35 mouse cellular contexts compared by ENCODE assay signal in the genomic region with DNA sequence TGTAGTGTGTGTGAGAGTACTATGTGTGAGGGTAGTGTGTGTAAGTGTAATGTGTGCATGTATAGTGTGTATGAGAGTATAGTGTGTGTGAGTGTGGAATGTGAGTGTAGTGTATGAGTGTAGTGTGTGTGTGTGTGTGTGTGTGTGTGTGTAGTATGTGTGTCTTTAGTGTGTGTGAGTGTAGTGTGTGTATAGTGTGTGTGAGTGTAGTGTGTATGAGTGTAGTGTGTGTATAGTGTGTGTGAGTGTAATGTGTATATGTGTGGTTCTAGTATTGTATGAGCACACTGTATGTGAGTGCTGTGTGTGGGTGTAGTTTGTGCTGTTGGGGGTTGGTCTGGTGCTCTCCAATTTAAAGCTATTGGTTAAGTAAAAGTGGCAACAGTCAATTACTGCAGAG.
"Had no signal": no experiment of that assay in that cellular context is flagged by ENCODE, and none has a peak within 500 bp of the region (broad histone marks: within the 10 kb centered on the region; RNA-seq: fewer than 3 reads in every experiment).

No protein-coding gene starts in this region.

- H3K27me3 ChIP-seq: heart, embryonic 12.5 days; heart, embryonic 13.5 days; heart, embryonic 15.5 days; hindbrain, embryonic 12.5 days; hindbrain, embryonic 13.5 days; hindbrain, embryonic 15.5 days; intestine, embryonic 15.5 days; kidney, embryonic 15.5 days had no signal

- ATAC-seq: hindbrain, embryonic 16.5 days; hindbrain, postnatal 0 days; inflammation-experienced regulatory T-cells, adult 6 months; intestine, embryonic 15.5 days; intestine, embryonic 16.5 days; intestine, postnatal 0 days had no signal

- H3K4me2 ChIP-seq: heart, embryonic 11.5 days; heart, embryonic 12.5 days; heart, embryonic 13.5 days; heart, embryonic 15.5 days; hindbrain, embryonic 12.5 days; hindbrain, embryonic 13.5 days; hindbrain, embryonic 14.5 days; hindbrain, embryonic 15.5 days; intestine, embryonic 15.5 days; kidney, embryonic 15.5 days had no signal

- H3K27ac ChIP-seq: heart, embryonic 13.5 days; heart, embryonic 15.5 days; hindbrain, embryonic 10.5 days; hindbrain, embryonic 12.5 days; hindbrain, embryonic 13.5 days; hindbrain, embryonic 14.5 days; hindbrain, embryonic 15.5 days; hindbrain, postnatal 0 days; intestine, embryonic 15.5 days; kidney, embryonic 15.5 days; kidney, postnatal 0 days; layer of hippocampus, adult 2 months; left cerebral cortex, adult 2 months had no signal

- H3K9ac ChIP-seq: heart, embryonic 12.5 days; heart, embryonic 13.5 days; heart, embryonic 15.5 days; hindbrain, embryonic 12.5 days; hindbrain, embryonic 13.5 days; hindbrain, embryonic 14.5 days; hindbrain, embryonic 15.5 days; intestine, embryonic 15.5 days; kidney, embryonic 15.5 days had no signal

- H3K36me3 ChIP-seq: heart, embryonic 12.5 days; heart, embryonic 13.5 days; heart, embryonic 15.5 days; hindbrain, embryonic 10.5 days; hindbrain, embryonic 12.5 days; hindbrain, embryonic 13.5 days; hindbrain, embryonic 15.5 days; intestine, embryonic 15.5 days; kidney, embryonic 15.5 days had no signal

- H3K9me3 ChIP-seq: heart, embryonic 12.5 days; heart, embryonic 13.5 days; heart, embryonic 15.5 days; hindbrain, embryonic 10.5 days; hindbrain, embryonic 12.5 days; hindbrain, embryonic 13.5 days; hindbrain, embryonic 15.5 days; intestine, embryonic 15.5 days; kidney, embryonic 15.5 days had no signal

- H3K4me1 ChIP-seq: heart, embryonic 12.5 days; heart, embryonic 15.5 days; hindbrain, embryonic 10.5 days; hindbrain, embryonic 12.5 days; hindbrain, embryonic 13.5 days; hindbrain, embryonic 15.5 days; intestine, embryonic 15.5 days; kidney, embryonic 15.5 days had no signal

- H3K4me3 ChIP-seq: heart, embryonic 12.5 days; heart, embryonic 13.5 days; heart, embryonic 15.5 days; hindbrain, embryonic 10.5 days; hindbrain, embryonic 12.5 days; hindbrain, embryonic 13.5 days; hindbrain, embryonic 15.5 days; intestine, embryonic 15.5 days; kidney, embryonic 15.5 days; layer of hippocampus, adult 2 months; left cerebral cortex, adult 2 months had no signal

- DNase-seq: heart, postnatal 10 days; heart, postnatal 14 days; heart, postnatal 36 days; heart, postnatal 4 days; kidney, adult 11 months; kidney, adult 18-20 months; kidney, adult 2 months; kidney, adult 8-10 months; kidney, adult 9 months; kidney, postnatal 10 days; kidney, postnatal 14 days; kidney, postnatal 25 days; kidney, postnatal 36 days; kidney, postnatal 4 days; layer of hippocampus, adult 9-11 months; layer of hippocampus, postnatal 36 days had no signal
